Mouse (Mus musculus) heart, postnatal 0 days (tissue): ENCODE results near the gene Slco1b2. TPM values are rescaled to one million over a fixed set of nuclear protein-coding genes. Genes with fewer than 3 reads are reported as not detected.
"Not testable (repeated sequence)": the region's sequence is repeated elsewhere in the genome, so short reads cannot be mapped to it uniquely, and the experiment has no call there.

ENCODE experiments used
- ATAC-seq: fragments of 200-750 bp; cut with Nextera tagmentation; 2 replicates; pipeline ENCODE4 v1.8.0; 2017; ENCODE audit warnings: low read depth, moderate number of reproducible peaks, moderate library complexity; ENCODE audit not compliant: insufficient read depth
- DNase-seq: peaks from one replicate; pipeline ENCODE4 v3.0.0-alpha.2; 2016; ENCODE audit warnings: low spot score
- H3K27ac ChIP-seq: fragments of 300-500 bp; sonication (generic); 2 replicates; pipeline ENCODE4 v1.5.1; 2014; ENCODE audit warnings: low read depth, mild to moderate bottlenecking
- H3K27me3 ChIP-seq: fragments of 300-500 bp; sonication (generic); 2 replicates; pipeline ENCODE4 v1.6.1; 2014; ENCODE audit warnings: low read length, mixed read lengths; ENCODE audit not compliant: control insufficient read depth, insufficient read depth
- H3K36me3 ChIP-seq: fragments of 300-500 bp; sonication (generic); replicated peaks from 2 replicates; pipeline ENCODE4 v1.6.1; 2014; ENCODE audit warnings: low read length, mixed read lengths; ENCODE audit not compliant: control insufficient read depth, insufficient read depth
- H3K4me1 ChIP-seq: fragments of 300-500 bp; sonication (generic); 2 replicates; pipeline ENCODE4 v1.6.1; 2014; ENCODE audit warnings: antibody characterized with exemption; ENCODE audit not compliant: control insufficient read depth, insufficient read depth
- H3K4me2 ChIP-seq: fragments of 300-500 bp; sonication (generic); 2 replicates; pipeline ENCODE4 v1.6.1; 2014; ENCODE audit warnings: low read depth, mild to moderate bottlenecking, low read length, moderate library complexity
- H3K4me3 ChIP-seq: fragments of 300-500 bp; sonication (generic); 2 replicates; pipeline ENCODE4 v1.5.1; 2014; ENCODE audit warnings: low read depth, low read length
- H3K9ac ChIP-seq: fragments of 300-500 bp; sonication (generic); replicated peaks from 2 replicates; pipeline ENCODE4 v1.6.1; 2014; ENCODE audit warnings: low read depth, low read length, mixed read lengths
- H3K9me3 ChIP-seq: fragments of 300-500 bp; sonication (generic); replicated peaks from 2 replicates; pipeline ENCODE4 v1.6.1; 2016; ENCODE audit warnings: low read length; ENCODE audit not compliant: control insufficient read depth
- CTCF ChIP-seq: IDR thresholded peaks from 2 replicates; pipeline ENCODE4 v1.5.1; 2016; ENCODE audit warnings: antibody characterized with exemption, control low read depth, low read depth
- EP300 ChIP-seq: IDR thresholded peaks from 2 replicates; pipeline ENCODE4 v1.6.1; 2016; ENCODE audit warnings: antibody characterized with exemption, low read depth
- WGBS: fragments of 180-500 bp; shearing (Covaris S2); extraction: QIAGEN DNeasy Blood & Tissue Kit; methylation state at CpG from one replicate; pipeline ENCODE4 v1.1.7; 2014; 5-methylcytosine and 5-hydroxymethylcytosine counted together
- polyA plus RNA-seq: library from polyadenylated mRNA; unstranded; fragments of >200 nt; fragmentation: Nextera tagmentation; extraction: Ambion mirVana; gene quantifications from 2 replicates; pipeline ENCODE4 v1.2.1, GENCODE M21; 2015
- total RNA-seq: library from RNA; depleted of rRNA; stranded (reverse); fragments of >200 nt; gene quantifications from 2 replicates; pipeline ENCODE4 v1.2.3, GENCODE M21; 2014; ENCODE audit warnings: low replicate concordance; rRNA removed

Slco1b2 gene
- total RNA-seq (0.77 TPM in 1 of 2 replicates, not detected in the other), polyA plus RNA-seq (0.08 TPM in 1 of 2 replicates, not detected in the other)

GRCm38 (mm10) chr6:141629291-141629690 is at the start of gene Slco1b2:
Gene Slco1b2 (plus strand): TSS chr6:141629518.
- Histone ChIP-seq H3K4me3 (no peak within 1 kb of the TSS), H3K9ac (no peak within 1 kb of the TSS), H3K27me3 (no peaks in the 10 kb centered on the region), H3K9me3 (no peaks in the 10 kb centered on the region), H3K36me3 (no peaks in the 10 kb centered on the region), H3K4me1 (no peaks in the 10 kb centered on the region), H3K27ac (no peak within 1 kb of the TSS), H3K4me2 (no peak within 1 kb of the TSS)
- TF ChIP-seq EP300: no peak
- TF ChIP-seq CTCF: no peak
- ATAC-seq (no peak), DNase-seq (no peak)
- 67% methylated on average over 3 of the region's 3 CpGs for WGBS

- no peak overlapping the region for H3K4me3 ChIP-seq
- TF ChIP-seq CTCF (no peak), EP300 (no peak)
- DNase-seq: no peak
- no peaks in the 10 kb centered on the region for H3K9me3 ChIP-seq
- no peaks in the 10 kb centered on the region for H3K4me1 ChIP-seq
- no peak overlapping the region for H3K9ac ChIP-seq
- H3K36me3 ChIP-seq: no peaks in the 10 kb centered on the region
- H3K4me2 ChIP-seq: no peak overlapping the region
- no peak overlapping the region for H3K27ac ChIP-seq
- no peaks in the 10 kb centered on the region for H3K27me3 ChIP-seq
- no peak for ATAC-seq
- whole genome bisulfite sequencing: 73% methylated on average over 1 of the region's 1 CpGs
Observed at GRCm38 (mm10) chr6:141584791-141585403, 44.4 kb upstream of the Slco1b2 start.

GRCm38 (mm10) chr6:141590002-141590401 is 39.3 kb upstream of the Slco1b2 start:
- no peak for TF ChIP-seq CTCF
- no peak for TF ChIP-seq EP300
- H3K9me3 ChIP-seq: no peaks in the 10 kb centered on the region
- 69% methylated on average over 1 of the region's 1 CpGs for WGBS

GRCm38 (mm10) chr6:141590598-141591200 is 38.6 kb upstream of the Slco1b2 start:
- H3K4me3 ChIP-seq, H3K9me3 ChIP-seq, H3K27ac ChIP-seq, H3K27me3 ChIP-seq, DNase-seq, ATAC-seq, H3K36me3 ChIP-seq, H3K4me1 ChIP-seq, H3K4me2 ChIP-seq, H3K9ac ChIP-seq: not testable (repeated sequence)
- 53% methylated on average over 4 of the region's 4 CpGs for WGBS

More at GRCm38 (mm10) chr6:141590002-141590401, 39.3 kb upstream of the Slco1b2 start:
- Histone ChIP-seq H3K36me3 (no peaks in the 10 kb centered on the region), H3K4me2 (no peak overlapping the region), H3K27me3 (no peaks in the 10 kb centered on the region), H3K9ac (no peak overlapping the region), H3K27ac (no peak overlapping the region), H3K4me1 (no peaks in the 10 kb centered on the region), H3K4me3 (no peak overlapping the region)
- ATAC-seq (no peak), DNase-seq (no peak)

GRCm38 (mm10) chr6:141596081-141596480 is 33.2 kb upstream of the Slco1b2 start:
- Histone ChIP-seq H3K27ac (no peak overlapping the region), H3K9ac (no peak overlapping the region), H3K4me2 (no peak overlapping the region), H3K27me3 (no peaks in the 10 kb centered on the region), H3K36me3 (no peaks in the 10 kb centered on the region), H3K4me1 (no peaks in the 10 kb centered on the region), H3K4me3 (no peak overlapping the region), H3K9me3 (peaks cover 8% of the 10 kb centered on the region; the same call in 1 of the 2 replicates)
- WGBS: 69% methylated on average over 2 of the region's 2 CpGs
- no peak for TF ChIP-seq CTCF
- TF ChIP-seq EP300: no peak
- DNase-seq (no peak), ATAC-seq (no peak)

- WGBS: 97% methylated on average over 2 of the region's 2 CpGs
- TF ChIP-seq EP300 (no peak), CTCF (no peak)
- H3K27me3 ChIP-seq: no peaks in the 10 kb centered on the region
- no peak overlapping the region for H3K9ac ChIP-seq
- H3K4me3 ChIP-seq: no peak overlapping the region
- DNase-seq: no peak
- no peaks in the 10 kb centered on the region for H3K36me3 ChIP-seq
- ATAC-seq: no peak
- peaks cover 8% of the 10 kb centered on the region; the same call in 1 of the 2 replicates for H3K9me3 ChIP-seq
- H3K4me1 ChIP-seq: no peaks in the 10 kb centered on the region
- H3K4me2 ChIP-seq: no peak overlapping the region
- no peak overlapping the region for H3K27ac ChIP-seq
Observed at GRCm38 (mm10) chr6:141597037-141597436, 32.3 kb upstream of the Slco1b2 start.
